Mouse (Mus musculus): ENCODE data around the gene Lipf.

The Lipf gene

DNA sequence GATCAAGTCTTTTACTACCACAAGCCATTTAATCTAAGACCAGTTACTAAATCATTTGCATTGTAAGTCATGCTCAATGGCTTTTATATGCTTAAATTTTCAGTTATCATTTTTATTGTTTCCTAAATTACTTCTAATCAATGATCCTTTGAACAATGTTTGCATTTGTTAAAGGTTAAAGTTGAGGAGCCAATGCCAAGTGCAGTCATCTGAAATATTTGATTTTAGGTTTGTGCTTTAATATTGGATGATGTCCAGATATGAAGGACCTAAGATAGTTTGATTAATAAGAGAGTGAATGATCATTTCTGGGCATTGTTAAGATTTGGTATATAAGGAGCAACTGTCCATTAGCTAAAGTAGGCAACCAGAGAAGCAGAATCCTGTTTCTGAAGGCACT is at the start of gene Lipf:
TSS of gene Lipf (plus strand) at position 301 of the 400 bp plus-strand sequence.
- in situ Hi-C loops (cut with MboI, MseI), result no loop called here

GRCm38 (mm10) chr19:33924099-33924498 is 36.9 kb upstream of the Lipf start:
- in situ Hi-C loops (cut with MboI, MseI), result no loop called here

DNA sequence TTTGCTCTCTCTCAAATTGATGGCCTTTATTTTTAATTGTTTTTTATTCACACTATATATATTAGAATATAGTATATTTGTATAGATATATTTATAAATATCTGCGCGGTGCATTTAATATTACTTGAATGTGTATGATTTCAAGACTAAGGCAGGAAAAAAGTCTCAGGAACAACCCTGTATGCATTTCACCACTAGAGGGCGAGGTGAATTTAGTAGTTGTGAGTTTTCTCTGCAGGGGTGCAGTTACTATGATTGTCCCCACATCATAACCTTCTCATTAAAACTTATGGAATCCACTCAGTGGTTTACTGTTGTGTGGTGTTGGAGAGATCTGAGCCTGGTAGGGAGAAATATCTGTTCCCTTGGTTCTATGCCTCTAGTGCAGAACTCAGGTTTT is 18.0 kb downstream of the Lipf start:
- in situ Hi-C loops (cut with MboI, MseI), result no loop called here

GRCm38 (mm10) chr19:33983043-33983442 is 22.1 kb downstream of the Lipf start:
- in situ Hi-C loops (cut with MboI, MseI), result no loop called here

DNA sequence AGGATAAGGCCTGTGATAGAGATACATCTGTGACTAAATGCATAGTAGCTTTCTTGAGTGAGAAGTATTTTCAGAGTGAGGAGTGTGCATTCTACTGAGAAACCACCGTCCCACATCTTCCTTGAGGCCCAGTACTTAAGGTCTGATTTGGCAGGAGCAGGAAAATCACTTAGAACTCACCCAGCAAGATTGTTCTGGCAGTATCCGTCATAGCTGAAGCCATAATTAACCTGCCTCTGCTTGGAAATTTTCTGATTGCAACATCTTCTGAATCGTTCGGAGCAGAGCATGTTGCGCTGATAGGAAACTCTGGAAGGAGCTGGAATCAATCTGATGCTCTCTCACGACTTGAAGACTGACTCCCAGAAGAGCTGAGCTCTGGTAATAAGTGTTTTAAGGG is 47.0 kb downstream of the Lipf start, which contains the start of gene Lipk:
TSS of gene Lipk (plus strand) at position 289 of the 400 bp plus-strand sequence.
- in situ Hi-C loops (cut with MboI, MseI), result no loop called here

- in situ Hi-C loops (cut with MboI, MseI), result no loop called here
Measured at GRCm38 (mm10) chr19:34021440-34022172, 60.6 kb downstream of the Lipf start.

DNA sequence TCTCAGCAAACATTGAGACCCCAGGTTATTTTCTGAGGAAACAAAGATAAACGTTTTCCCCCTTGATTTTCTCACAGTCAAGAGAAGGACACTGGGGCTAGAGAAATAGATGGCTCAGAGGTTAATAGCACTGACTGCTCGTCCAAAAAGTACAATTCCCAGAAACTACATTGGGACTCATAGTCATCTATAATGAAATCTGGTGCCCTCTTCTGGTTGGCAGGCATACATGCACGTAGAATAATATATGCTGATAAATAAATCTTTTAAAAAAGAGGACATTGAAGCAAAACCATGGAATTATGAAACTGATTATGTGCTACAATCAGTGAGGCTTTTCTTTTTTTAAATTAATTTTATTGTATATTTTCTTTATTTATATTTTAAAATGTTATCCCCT is 61.8 kb downstream of the Lipf start:
- in situ Hi-C loops (cut with MboI, MseI), result no loop called here
